Mouse (Mus musculus): ENCODE results near the gene Syngr1. TPM values are rescaled to one million over a fixed set of nuclear protein-coding genes. Genes with fewer than 3 reads are reported as not detected.

Gene Syngr1
- total RNA-seq, 2 experiments from 2014 or later = 362 to 374 TPM

DNA sequence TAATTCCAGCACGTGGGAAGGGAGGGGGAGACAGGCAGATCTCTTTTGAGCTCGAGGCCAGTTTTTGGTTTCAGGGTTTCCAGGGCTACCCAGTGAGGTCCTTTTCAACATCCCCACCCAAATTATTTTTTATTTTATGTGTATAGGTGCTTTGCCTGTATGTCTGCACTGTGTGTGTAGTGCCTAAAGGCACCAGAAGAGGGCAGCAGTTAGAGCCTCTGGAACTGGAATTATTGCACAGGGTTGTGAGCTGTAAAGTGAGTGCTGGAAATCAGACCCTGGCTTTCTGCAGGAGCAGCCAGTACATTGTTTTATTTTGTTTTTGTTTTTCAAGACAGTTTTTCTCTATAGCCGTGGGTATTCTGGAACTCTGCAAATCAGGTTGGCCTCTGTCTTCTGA lies 51.0 kb downstream of the Syngr1 start:
- no peak for DNase-seq (ENCODE audit: low spot score in 2 of 2)

DNA sequence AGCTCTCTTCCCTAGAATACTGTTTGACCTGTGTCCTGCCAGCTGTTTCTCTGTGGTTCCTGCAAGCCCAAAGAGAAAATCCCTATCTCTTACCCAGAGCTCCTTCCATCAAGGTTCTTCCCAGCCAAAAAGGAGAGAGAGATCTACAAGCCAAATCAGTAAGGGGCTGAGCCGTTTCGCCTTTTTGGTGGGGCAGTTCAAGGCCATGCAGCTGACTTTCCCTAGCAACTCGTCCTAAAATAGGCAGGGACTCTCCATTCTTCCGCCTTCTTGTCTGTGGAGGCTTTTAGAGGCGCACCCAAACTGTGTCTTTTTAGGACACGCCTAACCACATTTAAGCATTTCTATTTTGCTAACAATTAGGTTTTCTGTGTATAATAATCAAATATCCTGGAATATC lies 52.6 kb downstream of the Syngr1 start:
- DNase-seq (ENCODE audit: low spot score in 2 of 2) = no peak

DNA sequence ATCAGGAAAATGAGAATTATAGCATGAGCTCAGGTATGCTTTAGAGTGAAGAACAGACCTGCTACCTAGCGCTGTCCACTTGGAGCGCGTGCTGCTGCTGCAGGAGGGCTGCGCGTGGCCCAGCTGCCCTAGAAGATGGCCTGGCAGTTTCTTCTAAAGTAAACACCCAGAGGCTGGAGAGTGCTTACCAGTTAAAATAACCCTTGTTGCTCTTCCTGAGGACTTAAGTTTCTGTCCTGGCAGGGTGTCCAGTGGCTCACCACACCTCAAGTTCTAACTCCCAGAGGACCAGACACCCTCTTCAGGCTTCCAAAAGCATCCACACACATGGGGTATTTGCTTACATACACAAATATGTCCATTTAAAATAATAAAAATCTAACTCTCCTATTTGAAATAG lies 54.3 kb downstream of the Syngr1 start:
- DNase-seq (ENCODE audit: low spot score in 2 of 2) = no peak

DNA sequence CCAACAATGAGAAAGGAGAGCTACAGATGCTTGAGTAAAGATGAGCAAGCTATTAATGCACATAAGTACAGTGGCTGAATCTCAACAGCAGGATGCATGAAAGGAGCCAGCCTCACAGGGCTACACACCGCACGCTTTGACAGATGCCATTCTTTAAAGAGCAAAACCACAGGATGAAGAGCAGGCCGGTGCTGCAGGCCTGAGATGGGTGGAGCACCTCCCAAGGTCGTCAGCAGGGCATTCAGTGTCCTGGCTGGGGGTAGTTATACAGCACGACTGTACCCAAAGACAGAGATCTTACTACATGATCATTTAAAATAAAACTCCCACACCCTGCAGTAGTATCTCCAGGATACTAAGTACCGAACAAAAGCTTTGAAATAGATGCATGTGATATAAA lies 55.0 kb downstream of the Syngr1 start:
- DNase-seq (ENCODE audit: low spot score in 2 of 2) = no peak

DNA sequence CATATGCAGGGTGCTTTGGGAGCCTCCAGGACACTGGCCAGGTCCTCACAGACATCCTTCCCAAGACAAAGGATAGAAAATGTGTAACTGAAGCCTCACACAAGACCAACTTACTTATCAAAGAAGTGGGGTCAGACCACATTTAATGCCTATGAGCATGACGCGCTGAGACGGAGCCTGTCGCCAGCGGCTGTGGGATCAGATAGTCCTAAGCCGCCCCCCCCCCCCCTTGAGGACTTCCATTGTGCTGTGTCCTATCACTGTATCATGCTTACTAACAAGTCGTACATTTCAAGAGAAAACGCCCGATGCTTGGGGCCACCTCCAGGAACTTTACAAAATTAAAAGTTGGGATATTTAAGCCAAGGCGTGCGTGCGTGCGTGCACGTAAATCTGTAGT lies 56.0 kb downstream of the Syngr1 start:
- no peak for DNase-seq (ENCODE audit: low spot score in 2 of 2)

DNA sequence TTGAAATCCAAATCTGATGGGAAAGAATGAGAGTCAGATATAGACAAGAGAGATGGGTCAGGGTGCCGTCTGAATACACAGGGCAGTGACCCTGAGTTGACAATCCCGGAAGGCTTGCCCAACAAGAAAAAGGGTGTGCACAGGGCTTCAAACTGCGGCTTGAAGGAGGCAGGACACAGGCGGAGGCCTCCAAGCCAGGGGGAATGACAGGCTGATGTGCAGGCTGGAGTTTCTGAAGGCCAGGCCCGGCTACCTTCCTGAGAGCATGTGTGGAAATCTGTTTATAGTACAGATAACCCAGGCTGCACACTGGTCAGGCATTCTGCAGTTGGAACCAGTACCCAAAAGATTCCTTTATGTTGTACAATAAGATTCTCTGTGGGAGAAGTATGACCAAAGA lies 56.4 kb downstream of the Syngr1 start:
- DNase-seq (ENCODE audit: low spot score in 2 of 2) = no peak

DNA sequence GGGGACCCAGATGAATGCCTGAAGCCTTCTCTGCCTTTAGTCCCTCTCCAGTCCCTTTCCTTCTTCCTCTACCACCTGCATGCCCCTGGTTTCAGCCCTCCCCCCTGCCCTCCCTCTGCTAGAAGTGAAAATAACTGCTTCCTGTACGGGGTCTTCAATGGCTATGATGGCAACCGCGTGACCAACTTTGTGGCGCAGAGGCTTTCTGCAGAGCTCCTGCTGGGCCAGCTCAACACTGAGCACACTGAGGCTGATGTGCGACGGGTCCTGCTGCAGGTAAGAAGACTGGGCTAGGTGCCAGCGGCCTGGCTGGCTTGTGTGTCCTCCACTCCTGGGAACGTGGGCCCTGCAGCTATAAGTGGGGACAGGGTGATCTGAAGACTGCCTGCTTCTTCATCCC lies 57.4 kb downstream of the Syngr1 start:
- DNase-seq (ENCODE audit: low spot score in 2 of 2) = no peak

DNA sequence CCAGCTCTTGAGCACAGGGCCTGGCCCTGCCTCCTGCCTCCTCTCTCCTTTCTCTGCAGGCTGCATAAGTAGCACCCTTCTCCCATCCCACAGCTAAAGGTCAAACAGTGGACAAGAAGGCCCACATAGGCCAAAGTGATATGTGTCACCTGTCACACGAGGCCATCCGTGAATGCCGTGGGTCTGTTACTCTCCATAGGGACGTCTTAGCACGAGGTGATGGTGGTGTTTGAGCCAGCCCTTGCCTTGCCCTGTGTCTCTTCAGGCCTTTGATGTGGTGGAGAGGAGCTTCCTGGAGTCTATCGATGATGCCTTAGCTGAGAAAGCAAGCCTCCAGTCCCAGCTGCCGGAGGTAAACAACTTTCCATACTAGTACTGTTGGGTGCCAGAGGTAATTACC lies 58.4 kb downstream of the Syngr1 start:
- no peak for DNase-seq (ENCODE audit: low spot score in 2 of 2)

DNA sequence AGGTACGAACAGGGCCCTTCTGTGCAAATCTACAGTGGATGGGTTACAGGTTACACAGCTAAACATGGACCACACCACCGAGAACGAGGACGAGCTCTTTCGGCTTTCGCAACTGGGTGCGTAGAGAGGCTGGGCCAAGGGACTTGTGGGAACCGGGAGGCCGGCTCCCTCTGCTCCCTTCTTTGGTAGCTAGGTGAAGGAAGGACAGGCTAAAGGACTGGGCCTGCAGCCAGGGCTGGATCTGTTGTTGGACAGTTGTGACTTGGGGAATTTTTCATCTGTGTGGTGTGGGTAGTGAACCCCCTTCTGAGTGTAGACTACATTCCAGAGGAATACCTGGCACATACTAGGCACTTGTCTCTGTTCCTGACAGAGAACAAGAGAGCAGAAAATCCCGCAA lies 61.5 kb downstream of the Syngr1 start:
- no peak for DNase-seq (ENCODE audit: low spot score in 2 of 2)

DNA sequence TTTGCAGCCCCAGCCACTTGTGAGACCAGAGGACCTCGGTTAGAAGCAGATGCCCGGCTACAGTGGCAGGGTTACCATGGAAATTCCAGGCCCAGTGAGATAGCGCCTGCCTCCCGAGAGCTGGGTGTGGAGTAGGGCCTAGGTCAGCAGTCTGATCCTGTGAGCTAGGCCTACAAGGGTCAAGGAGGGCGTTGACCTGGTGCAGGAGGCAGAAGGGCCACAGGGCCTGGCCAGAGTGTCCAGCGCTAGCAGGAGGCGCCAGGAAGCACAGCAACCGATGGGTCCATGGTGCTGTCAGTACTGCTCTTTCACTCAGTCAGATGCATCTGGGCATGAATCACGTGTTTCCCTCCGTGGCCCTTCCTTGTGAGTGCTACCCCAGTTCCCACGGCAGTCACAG lies 62.6 kb downstream of the Syngr1 start:
- DNase-seq (ENCODE audit: low spot score in 2 of 2) = no peak

DNA sequence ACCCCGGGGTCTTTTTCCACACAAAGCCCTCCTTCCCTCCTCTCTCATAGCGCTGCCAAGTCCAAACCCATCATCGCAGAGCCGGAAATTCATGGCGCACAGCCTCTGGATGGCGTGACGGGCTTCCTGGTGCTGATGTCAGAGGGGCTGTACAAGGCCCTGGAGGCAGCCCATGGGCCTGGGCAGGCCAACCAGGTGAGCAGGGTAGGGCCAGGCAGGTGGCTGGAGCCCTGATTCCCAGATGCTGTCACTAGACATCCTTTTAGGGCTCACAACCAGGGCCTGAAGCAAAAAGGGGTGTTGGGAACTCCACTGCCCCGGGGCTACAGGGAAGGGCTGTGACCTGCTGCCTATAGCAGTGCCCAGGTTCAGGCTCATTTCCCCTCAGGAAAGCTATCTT lies 64.6 kb downstream of the Syngr1 start:
- DNase-seq (ENCODE audit: low spot score in 2 of 2) = no peak

DNA sequence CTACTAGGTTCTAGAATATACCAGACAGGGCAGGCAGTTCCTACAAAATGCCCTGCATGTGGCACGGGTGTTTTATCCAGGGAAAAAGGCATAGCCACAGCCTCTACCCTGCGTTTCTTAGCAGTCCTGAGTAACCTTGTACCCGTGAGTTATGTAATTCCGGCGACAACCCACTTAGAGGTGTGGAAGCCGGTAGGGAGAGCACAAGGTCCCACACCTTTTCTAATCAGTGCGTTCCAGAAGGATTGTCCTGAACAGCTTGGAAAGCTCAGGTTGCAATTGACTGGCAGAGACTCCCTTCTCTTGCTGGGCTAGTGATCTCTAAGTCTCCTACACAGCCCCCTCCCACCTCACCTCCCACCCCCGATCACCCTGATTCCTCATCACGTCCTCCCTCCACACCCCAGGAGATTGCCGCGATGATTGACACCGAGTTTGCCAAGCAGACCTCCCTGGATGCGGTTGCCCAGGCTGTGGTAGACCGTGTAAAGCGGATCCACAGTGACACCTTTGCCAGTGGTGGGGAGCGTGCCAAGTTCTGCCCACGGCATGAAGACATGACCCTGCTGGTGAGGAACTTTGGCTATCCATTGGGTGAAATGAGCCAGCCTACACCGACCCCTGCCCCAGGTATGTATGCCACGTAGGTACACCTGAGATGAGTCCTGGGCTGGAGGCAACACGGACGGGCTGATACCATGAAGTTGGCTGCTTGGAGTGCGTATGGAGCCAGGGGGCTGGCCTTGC lies 66.2 kb downstream of the Syngr1 start:
- no peak for DNase-seq (ENCODE audit: low spot score in 2 of 2)

DNA sequence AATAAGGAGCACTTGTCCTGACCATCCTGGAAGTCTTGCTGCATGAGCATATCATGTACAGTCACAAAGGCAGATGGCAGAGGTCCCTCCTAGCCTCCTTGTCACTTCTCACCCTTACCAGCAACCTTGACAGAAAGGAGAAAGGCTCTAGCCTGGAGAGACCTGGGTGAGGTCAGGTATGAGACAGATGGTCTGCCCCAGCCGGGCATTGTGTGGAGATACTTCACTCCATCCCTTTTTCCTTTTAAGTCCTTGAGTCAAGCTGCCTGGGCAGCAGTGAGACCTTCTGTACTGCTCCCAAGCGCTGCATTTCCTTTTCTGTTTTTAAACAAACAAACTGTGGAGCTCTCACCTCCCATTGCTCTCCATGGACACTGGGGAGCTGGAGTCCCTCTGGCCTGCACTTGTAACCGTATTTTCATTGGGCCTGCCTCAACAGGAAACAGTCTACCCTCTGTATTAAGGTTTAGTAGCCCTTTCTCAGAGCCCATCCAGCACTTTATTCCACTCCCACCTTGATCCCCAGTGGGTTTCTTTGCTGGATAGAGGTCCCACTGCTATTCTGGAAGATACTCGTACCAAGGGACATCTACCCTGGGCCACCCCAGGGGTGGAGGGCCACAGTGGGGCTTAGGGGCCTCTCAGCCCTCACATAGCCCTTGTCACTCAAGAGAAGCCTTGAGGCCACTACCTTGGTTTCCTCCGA lies 67.0 kb downstream of the Syngr1 start:
- no peak for DNase-seq (ENCODE audit: low spot score in 2 of 2)

DNA sequence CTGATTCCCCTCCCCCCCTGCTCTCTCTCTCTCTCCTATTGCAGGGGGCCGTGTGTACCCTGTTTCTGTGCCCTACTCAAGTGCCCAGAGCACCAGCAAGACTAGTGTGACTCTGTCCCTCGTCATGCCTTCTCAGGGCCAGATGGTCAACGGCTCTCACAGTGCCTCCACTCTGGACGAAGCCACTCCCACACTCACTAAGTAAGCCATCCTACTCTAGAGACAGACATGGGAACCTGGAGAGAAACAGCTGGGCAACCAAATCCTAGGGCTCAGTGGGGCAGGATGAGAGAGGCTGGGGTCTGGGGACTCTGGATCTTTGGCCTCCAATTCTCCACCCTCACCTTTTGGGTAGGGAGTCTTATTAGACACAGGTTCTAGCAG lies 67.6 kb downstream of the Syngr1 start:
- DNase-seq (ENCODE audit: low spot score in 2 of 2) = no peak

DNA sequence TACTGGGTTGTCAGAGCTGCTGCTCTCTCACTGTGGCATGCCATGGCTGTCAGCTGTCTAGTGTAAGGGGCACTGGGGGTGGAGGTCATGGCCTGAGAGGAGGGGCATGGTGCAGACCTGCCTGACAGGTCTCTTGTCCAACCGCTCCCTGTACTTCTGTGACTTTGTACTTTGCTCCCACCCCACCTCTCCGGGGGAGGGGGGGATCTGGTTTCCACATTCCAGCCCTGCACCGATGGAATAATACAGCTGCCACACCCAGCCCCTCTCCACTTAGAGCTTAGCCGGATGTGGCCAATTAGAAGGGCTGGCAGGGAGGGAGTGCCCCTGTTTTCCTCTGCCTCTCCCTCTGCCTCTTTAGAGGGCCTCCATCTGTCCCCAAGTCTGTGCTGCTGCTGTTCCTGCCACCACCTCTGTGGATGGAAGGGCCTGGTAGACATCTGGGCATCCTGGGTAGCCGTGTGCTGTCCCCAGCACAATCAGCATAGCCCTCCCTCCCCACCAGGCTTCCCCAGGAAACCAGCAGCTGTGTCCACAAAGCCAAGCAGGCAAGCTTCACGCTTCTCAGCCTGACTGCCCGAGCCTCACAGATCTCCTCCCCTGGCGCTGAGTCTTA lies 68.3 kb downstream of the Syngr1 start:
- no peak for DNase-seq (ENCODE audit: low spot score in 2 of 2)

DNA sequence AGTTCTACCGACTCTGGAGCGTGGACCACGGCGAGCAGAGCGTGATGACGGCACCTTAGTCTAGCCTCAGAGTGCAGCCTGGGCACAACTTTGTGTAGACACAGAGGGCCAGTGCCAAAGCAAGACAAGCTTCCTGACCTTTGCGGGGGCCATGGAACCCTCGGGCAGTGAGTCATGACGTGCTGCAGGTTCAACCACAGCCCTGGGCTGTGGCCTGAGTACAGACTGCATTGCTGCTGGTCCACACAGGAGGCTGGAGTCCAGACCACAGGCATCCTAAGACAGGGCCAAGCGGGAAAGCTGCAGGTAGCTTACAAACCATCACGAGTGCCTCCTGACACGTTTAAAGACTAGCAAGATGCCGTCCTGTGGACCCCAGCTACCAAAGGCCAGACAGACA lies 69.1 kb downstream of the Syngr1 start:
- no peak for DNase-seq (ENCODE audit: low spot score in 2 of 2)

DNA sequence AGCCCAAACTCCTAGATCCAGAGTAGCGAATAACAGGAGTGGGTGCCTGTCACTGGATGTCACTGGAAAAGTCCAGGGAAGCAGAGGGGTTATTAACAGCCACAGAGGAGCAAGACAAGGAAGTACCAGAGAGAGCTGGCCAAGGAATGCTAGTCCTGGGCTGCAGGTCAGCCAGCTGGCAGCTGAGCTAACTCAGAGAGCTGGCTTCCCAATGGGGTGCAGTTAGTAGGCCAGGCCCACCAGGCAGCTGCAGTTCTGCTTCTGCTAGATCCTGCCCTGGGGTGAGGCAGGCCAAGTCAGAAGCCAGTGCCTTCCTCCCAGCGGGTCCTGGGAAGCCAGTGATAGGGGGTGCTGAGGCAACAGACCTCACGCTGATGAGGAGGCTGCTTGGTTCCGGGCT lies 69.6 kb downstream of the Syngr1 start:
- DNase-seq (ENCODE audit: low spot score in 2 of 2) = no peak

DNA sequence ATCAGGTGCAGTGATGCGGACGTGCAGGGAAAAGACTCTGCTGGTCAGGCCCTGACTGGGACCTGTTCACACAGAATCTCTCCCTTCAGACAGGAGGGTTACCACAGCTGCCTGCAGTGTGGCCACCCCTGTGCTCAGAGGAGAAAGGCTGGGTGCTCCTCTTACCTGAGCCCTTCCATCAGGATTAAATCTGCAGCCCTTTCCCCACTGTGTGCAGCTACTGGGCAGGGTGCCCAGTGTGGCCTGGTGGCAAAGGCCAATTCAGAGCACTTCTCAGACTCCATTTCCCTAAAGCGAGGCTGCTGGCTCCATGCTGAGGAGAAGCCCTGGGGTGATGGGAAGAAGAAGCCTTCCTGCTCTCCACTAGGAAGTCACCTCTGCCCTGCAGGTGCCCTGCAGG lies 70.1 kb downstream of the Syngr1 start:
- no peak for DNase-seq (ENCODE audit: low spot score in 2 of 2)

DNA sequence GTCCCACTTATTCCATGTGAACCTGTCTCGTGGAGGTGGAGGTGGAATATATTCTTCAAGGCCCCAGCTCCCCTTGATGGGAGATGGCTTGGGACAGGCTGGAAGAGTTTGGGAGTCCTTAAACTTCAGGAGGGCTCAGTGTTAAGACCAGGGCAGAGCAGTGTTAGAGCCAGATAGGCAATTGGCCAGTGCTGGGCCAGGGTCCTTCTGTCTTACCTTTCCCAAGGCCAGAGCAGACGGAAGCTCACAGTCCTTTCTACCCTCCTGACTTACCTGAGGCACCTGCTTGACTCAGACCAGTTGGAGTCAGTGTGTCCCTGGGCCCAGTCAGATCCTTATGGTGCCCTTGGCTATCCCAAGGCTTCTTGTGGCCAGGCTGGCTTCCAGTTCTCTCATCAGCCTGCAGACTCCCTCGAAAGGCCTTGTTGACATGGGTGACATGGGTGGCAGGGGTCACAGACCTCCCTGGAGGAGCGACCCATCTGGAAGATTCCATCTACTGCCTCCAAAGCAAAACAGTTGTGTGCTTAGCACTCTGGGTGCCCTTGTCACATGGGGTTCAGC lies 71.3 kb downstream of the Syngr1 start:
- no peak for DNase-seq (ENCODE audit: low spot score in 2 of 2)

DNA sequence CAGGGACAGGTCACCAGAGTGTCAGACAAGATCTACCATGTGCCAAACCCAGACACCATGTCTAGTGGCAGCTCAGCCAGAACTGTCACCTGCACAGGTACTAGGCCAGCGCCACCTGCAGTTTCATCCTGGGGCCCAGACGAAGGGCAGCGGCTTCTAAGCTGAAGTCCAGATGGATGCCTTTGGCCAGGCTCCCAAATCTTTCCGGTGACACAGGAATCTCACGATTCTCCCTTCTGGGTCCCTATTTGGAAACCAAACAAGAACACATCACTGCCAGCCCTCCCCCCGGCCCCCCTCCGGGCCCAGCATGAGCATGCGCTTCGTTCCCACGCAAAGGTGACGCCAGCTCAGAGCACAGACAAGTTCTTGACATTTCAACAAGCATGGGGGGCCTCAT lies 72.1 kb downstream of the Syngr1 start:
- DNase-seq (ENCODE audit: low spot score in 2 of 2) = peak; percentile 69 to 74

DNA sequence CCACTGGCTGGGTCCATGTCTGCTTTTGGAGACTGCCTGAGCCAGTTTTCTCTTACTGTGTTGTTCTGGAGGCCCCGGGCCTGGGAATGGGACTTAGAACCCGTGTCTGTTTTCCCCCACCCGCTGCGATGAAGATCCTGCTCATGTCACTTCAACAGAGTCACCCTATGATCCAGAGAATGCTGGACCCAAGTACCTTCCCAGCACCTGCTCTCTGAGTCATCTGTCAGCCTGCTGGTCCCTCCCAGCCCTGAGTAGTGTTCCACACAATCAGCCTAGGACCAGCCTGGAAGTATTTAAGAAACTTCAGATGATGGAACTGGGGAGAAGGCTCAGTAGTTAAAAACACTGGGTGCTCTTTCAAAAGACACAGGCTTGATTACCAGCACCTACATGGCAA lies 72.6 kb downstream of the Syngr1 start:
- DNase-seq (ENCODE audit: low spot score in 2 of 2) = no peak

DNA sequence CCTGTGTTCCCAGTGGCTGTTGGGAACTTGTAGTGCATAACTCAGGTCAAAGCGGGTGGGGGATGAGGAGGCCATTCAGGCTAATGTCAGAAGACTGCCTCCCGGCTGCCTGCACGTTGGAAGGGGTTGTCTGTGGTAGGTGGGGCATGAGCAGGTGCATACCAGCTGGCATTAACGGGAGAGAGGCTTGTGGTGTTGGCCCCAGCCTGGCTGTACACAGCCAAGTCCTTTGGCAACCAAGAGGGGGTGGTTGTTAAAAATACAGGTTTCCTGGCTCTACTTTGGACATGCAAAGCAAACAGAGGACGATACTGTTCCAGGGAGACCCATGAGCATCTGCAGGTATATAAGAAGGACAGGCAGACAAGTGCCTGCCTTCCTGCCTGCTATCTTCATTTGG lies 74.3 kb downstream of the Syngr1 start:
- DNase-seq (ENCODE audit: low spot score in 2 of 2) = no peak
